Mouse (Mus musculus): Measurements from ENCODE around the gene Ugt1a6b.

- no peak for TF ChIP-seq CTCF (IDR thresholded peaks at IDR 0.05; ENCODE audit: low read depth)
- no peak for TF ChIP-seq EP300 (IDR thresholded peaks at IDR 0.05; ENCODE audit: low read depth)
Measured at GRCm38 (mm10) chr1:88136646-88137045, 33.6 kb downstream of the Ugt1a6b start.

Data from liver, postnatal 0 days (tissue).